Mouse (Mus musculus): Measurements from ENCODE around the gene 1600014C10Rik. TPM values are rescaled to one million over a fixed set of nuclear protein-coding genes. Genes with fewer than 3 reads are reported as not detected.
A peak's percentile ranks its signal among the peaks of the same experiment; 100 is the strongest.

Gene 1600014C10Rik
- polyA plus RNA-seq, 1 experiment = 22.1 TPM

DNA sequence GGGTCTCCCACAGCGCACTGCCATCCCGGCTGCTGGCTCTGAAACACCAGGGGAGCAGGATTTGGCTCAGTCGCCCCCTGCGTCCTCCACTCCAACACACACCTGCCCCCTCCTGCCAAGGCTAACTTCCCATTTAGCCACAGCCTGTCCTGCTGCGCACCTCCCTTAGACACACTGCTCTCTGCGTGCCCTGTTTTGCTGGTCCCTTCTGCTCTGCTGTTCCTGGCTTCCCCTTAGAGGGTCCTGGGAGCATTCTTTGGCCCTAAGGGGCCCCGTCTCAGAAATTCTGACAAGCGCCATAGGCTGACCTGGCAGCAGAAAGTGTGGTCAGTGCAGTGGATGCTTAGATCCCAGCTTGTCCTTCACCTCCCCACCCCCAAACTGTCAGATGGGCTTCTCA lies 8.1 kb downstream of the 1600014C10Rik start:
- no peak for TF ChIP-seq FLI1 (IDR thresholded peaks at IDR 0.05; ENCODE audit: low read length)
- TF ChIP-seq GATA1 (IDR thresholded peaks at IDR 0.05; ENCODE audit: borderline replicate concordance, low read length) = no peak
- peaks cover 65% of the 10 kb centered on the region for H3K9me3 ChIP-seq
- H3K27me3 ChIP-seq (replicated peaks) = peaks cover 1% of the 10 kb centered on the region
- H3K4me1 ChIP-seq = peaks cover 38% of the 10 kb centered on the region
- H3K4me3 ChIP-seq (replicated peaks) = peak overlapping the region; percentile 23
- peaks cover 48% of the 10 kb centered on the region for H3K36me3 ChIP-seq (replicated peaks; ENCODE audit: low read length)

DNA sequence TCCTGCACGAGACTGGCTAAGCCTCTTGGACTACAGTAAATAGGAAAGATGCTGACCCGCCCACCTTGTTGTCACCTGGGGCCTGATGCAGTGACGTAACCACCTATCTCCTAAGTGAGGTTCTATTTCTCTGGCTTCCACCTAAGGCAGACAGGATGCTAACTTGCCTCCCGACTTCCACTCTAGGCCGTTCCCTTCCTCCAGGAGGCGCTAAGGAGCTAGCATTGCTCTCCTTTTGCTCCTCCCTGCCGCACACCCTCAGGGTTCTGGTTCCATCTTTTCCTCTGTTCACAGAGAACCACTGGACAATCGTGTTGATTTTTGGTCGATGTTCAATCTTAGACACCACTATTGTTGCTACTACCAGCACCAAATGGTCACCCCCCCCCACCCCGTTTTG lies 8.6 kb downstream of the 1600014C10Rik start:
- Histone ChIP-seq H3K27me3 (replicated peaks) (peaks cover 1% of the 10 kb centered on the region), H3K4me3 (replicated peaks) (peak overlapping the region; percentile 3), H3K4me1 (peaks cover 37% of the 10 kb centered on the region), H3K36me3 (replicated peaks; ENCODE audit: low read length) (peaks cover 50% of the 10 kb centered on the region), H3K9me3 (peaks cover 67% of the 10 kb centered on the region)
- TF ChIP-seq GATA1 (IDR thresholded peaks at IDR 0.05; ENCODE audit: borderline replicate concordance, low read length) (no peak), FLI1 (IDR thresholded peaks at IDR 0.05; ENCODE audit: low read length) (no peak)

DNA sequence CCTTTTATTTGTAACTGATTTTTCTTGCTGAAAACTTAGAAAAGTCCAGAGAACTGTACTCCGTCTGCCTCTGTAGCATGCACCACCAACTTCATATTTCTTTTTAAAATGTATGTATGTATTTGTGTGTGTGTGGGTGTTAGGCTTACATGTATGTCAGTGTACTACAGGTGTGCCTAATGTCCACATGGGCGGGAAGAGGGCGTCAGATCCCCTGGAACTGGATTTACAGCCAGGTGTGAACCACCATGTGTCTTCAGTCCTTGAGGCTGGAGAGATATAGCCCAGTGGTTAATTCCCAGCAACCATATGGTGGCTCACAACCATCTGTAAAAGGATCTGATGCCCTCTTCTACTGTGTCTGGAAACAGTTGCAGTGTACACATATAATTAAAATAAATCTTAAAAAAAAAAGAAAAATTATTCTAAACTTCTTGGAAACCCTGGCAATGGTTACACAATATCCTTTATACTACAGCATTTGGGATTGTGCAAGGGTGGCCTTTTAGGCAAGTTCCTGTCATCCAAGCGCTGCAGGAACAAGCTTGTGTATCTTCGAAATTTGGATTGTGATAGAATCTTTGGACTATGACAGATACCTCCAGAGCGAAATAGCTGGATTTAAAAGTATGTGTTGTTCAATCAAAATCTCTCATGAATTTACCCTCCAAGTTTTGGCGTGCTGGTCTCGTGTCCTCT lies 17.0 kb downstream of the 1600014C10Rik start:
- H3K36me3 ChIP-seq (replicated peaks; ENCODE audit: low read length) = peaks cover 32% of the 10 kb centered on the region
- peaks cover 12% of the 10 kb centered on the region for H3K4me1 ChIP-seq
- peak overlapping the region; percentile 5 for H3K4me3 ChIP-seq (replicated peaks)
- no peak for TF ChIP-seq FLI1 (IDR thresholded peaks at IDR 0.05; ENCODE audit: low read length)
- TF ChIP-seq GATA1 (IDR thresholded peaks at IDR 0.05; ENCODE audit: borderline replicate concordance, low read length) = no peak
- peaks cover 2% of the 10 kb centered on the region for H3K27me3 ChIP-seq (replicated peaks)
- peaks cover 26% of the 10 kb centered on the region for H3K9me3 ChIP-seq

DNA sequence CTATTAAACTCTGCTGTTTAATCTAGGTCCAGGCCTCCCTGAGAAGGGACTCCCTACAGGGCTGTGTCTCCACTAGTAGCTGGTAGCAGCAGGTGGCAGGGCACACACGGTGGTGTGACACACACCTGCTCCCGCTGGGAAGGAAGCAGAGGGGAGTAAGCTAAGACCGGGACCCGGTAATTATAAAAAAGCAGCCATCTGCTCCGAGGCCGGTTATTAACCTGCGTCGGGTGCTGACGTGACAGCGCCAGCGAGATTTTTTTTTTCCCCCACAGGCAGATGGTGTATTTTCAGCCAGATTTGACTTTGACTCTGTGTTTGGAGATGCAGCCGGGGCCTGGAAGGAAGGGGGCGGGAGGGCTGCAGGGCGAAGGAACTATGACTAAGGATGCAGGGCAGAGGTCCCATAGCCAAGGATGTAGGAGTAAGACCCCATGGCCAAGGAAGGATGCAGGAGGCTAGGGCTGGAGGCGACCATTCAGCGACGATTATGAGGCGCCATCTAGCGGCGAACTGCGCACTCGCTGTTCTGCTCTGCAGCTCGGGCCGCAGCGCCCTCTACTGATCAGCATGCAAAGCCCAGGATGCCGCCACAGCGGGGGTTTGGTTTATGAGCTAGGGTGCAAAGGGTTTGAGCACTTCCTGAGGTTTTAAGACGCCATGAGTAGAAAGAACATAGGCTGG lies 17.7 kb downstream of the 1600014C10Rik start:
- Histone ChIP-seq H3K4me3 (replicated peaks) (peak overlapping the region; percentile 70), H3K36me3 (replicated peaks; ENCODE audit: low read length) (peaks cover 25% of the 10 kb centered on the region), H3K4me1 (peaks cover 14% of the 10 kb centered on the region), H3K27me3 (replicated peaks) (peaks cover 2% of the 10 kb centered on the region), H3K9me3 (peaks cover 22% of the 10 kb centered on the region)
- TF ChIP-seq GATA1 (IDR thresholded peaks at IDR 0.05; ENCODE audit: borderline replicate concordance, low read length) (no peak), FLI1 (IDR thresholded peaks at IDR 0.05; ENCODE audit: low read length) (no peak)

DNA sequence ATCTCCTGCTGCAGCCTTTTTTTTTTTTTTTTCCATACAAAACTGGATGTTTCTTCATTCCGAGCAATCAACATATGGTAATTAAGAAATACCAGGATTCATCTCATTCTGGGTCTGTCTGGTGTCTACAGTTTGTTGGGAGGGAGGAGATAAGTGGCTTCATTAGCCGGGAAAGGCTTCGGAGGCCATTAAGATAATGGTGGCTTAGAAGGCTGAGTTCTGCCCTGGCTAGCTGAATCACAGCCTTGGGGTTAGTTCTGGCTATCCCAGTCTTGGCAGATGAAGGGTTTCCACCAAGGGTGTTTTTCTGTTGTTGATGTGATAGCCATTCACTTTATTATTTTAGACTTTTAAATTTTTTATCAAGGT lies 18.3 kb downstream of the 1600014C10Rik start:
- Histone ChIP-seq H3K4me3 (replicated peaks) (no peak overlapping the region), H3K27me3 (replicated peaks) (peaks cover 2% of the 10 kb centered on the region), H3K9me3 (peaks cover 18% of the 10 kb centered on the region), H3K4me1 (peaks cover 18% of the 10 kb centered on the region), H3K36me3 (replicated peaks; ENCODE audit: low read length) (peaks cover 19% of the 10 kb centered on the region)
- no peak for TF ChIP-seq GATA1 (IDR thresholded peaks at IDR 0.05; ENCODE audit: borderline replicate concordance, low read length)

DNA sequence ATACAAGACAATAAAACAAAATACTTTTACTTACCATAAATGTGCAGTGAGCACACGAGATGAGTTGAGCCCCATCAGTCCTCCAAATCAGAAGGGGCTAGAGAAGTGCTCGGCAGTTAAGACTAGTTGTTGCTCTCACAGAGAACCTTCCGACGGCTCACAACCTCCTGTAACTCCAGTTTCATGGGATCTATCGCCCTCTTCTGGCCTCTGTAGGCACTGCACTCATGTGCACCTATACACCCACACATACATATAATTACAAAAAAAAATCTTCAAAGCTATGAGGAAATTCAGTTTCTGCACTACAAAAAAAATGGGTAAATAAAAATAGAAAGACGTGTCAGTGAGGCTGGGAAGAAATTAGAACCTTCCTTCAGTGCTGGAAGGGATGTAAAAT lies 21.3 kb downstream of the 1600014C10Rik start:
- peaks cover 40% of the 10 kb centered on the region for H3K4me1 ChIP-seq
- TF ChIP-seq GATA1 (IDR thresholded peaks at IDR 0.05; ENCODE audit: borderline replicate concordance, low read length) (no peak), FLI1 (IDR thresholded peaks at IDR 0.05; ENCODE audit: low read length) (no peak)
- peaks cover 9% of the 10 kb centered on the region for H3K9me3 ChIP-seq
- no peak overlapping the region for H3K4me3 ChIP-seq (replicated peaks)
- H3K36me3 ChIP-seq (replicated peaks; ENCODE audit: low read length) = peaks cover 10% of the 10 kb centered on the region
- peaks cover 2% of the 10 kb centered on the region for H3K27me3 ChIP-seq (replicated peaks)

- H3K9me3 ChIP-seq = peaks cover 7% of the 10 kb centered on the region
- TF ChIP-seq GATA1 (IDR thresholded peaks at IDR 0.05; ENCODE audit: borderline replicate concordance, low read length) (no peak), FLI1 (IDR thresholded peaks at IDR 0.05; ENCODE audit: low read length) (no peak)
- H3K36me3 ChIP-seq (replicated peaks; ENCODE audit: low read length) = peaks cover 16% of the 10 kb centered on the region
- H3K4me1 ChIP-seq = peaks cover 44% of the 10 kb centered on the region
- peaks cover 2% of the 10 kb centered on the region for H3K27me3 ChIP-seq (replicated peaks)
- H3K4me3 ChIP-seq (replicated peaks) = no peak overlapping the region
Observed at GRCm38 (mm10) chr7:38205801-38206200, 22.8 kb downstream of the 1600014C10Rik start.

DNA sequence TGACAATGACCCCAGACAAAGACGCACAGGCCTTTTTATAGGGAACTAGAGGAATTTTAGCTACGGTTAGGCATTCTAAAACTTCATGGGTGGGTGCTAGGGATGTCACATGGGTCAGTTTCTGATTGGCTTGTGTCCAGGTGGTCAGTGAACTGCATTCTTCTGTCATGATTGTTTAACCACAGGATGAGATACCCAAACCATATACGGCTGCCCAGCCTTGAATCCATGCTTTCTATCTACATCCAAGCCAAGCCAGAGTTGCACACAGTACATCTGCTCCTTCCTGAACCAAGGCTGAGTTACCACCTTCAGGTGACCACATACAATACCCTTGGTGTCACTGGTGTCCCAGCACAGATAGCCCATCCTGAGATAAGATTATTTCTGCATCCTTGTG lies 23.5 kb downstream of the 1600014C10Rik start:
- Histone ChIP-seq H3K4me3 (replicated peaks) (peak overlapping the region; percentile 21), H3K9me3 (peaks cover 4% of the 10 kb centered on the region; the same call in 1 of the 2 replicates), H3K4me1 (peaks cover 39% of the 10 kb centered on the region), H3K27me3 (replicated peaks) (no peaks in the 10 kb centered on the region), H3K36me3 (replicated peaks; ENCODE audit: low read length) (peaks cover 22% of the 10 kb centered on the region)
- TF ChIP-seq FLI1 (IDR thresholded peaks at IDR 0.05; ENCODE audit: low read length) = no peak
- TF ChIP-seq GATA1 (IDR thresholded peaks at IDR 0.05; ENCODE audit: borderline replicate concordance, low read length) = no peak

GRCm38 (mm10) chr7:38208969-38209368 lies 26.0 kb downstream of the 1600014C10Rik start:
- Histone ChIP-seq H3K36me3 (replicated peaks; ENCODE audit: low read length) (peaks cover 28% of the 10 kb centered on the region), H3K4me1 (peaks cover 55% of the 10 kb centered on the region), H3K27me3 (replicated peaks) (no peaks in the 10 kb centered on the region), H3K9me3 (peaks cover 4% of the 10 kb centered on the region; the same call in 1 of the 2 replicates), H3K4me3 (replicated peaks) (no peak overlapping the region)
- no peak for TF ChIP-seq FLI1 (IDR thresholded peaks at IDR 0.05; ENCODE audit: low read length)
- TF ChIP-seq GATA1 (IDR thresholded peaks at IDR 0.05; ENCODE audit: borderline replicate concordance, low read length) = no peak

- Histone ChIP-seq H3K4me1 (peaks cover 62% of the 10 kb centered on the region), H3K4me3 (replicated peaks) (no peak overlapping the region), H3K9me3 (no peaks in the 10 kb centered on the region), H3K36me3 (replicated peaks; ENCODE audit: low read length) (peaks cover 24% of the 10 kb centered on the region), H3K27me3 (replicated peaks) (no peaks in the 10 kb centered on the region)
- no peak for TF ChIP-seq GATA1 (IDR thresholded peaks at IDR 0.05; ENCODE audit: borderline replicate concordance, low read length)
- TF ChIP-seq FLI1 (IDR thresholded peaks at IDR 0.05; ENCODE audit: low read length) = no peak
Observed at GRCm38 (mm10) chr7:38209478-38210152, 26.6 kb downstream of the 1600014C10Rik start.
